Mouse (Mus musculus) inflammation-experienced regulatory T-cells, adult 6 months (primary cell): ENCODE results near the gene Plxna4. TPM values are rescaled to one million over a fixed set of nuclear protein-coding genes. Genes with fewer than 3 reads are reported as not detected.
"Not testable (repeated sequence)": the region's sequence is repeated elsewhere in the genome, so short reads cannot be mapped to it uniquely, and the experiment has no call there.

Experiments
- ATAC-seq: one replicate; pipeline ENCODE4 v1.8.0; 2017
- polyA plus RNA-seq, 3 experiments: library from polyadenylated mRNA; unstranded; fragments of 100-300 nt; shearing (Covaris generic); gene quantifications; one replicate each; pipeline ENCODE4 v1.2.1; 2017

Plxna4 gene
- polyA plus RNA-seq, 3 experiments from 2014 or later, result 0.09 TPM; not detected in 2

DNA sequence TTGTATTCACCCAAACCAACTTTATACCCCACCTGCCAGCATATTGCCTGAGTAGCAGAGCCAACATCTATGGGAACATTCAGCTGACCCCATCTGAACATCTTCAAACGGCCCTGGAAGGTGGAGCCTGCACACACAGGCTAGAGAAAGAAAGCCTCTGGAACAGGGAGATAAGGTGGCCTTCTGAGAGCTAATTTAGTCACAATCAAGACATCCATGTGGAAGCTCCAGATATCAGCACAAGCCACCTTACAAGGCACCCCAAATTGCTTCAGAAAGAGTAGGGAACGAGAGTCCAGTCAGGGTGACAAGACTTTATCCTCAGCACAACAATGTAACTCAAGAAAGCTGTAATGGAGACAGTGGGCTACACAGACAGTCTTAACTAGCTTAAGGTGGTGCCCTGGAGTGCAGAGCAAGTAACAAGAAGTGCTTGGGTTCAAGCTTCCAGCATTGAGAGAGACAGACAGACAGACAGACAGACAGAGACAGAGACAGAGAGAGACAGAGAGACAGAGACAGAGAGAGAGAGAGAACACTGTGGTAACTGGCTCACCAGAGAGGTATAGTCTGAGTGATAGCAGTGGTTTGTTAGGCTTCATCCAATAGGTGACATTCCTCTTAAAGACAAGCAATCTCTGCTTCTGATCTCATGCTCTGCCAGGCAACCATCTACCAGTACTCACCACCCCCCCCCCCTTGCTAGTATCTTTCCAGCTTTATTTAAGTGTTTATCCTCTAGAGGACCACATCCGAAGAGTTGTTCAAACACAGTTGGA is 53.8 kb downstream of the Plxna4 start:
- no peak for ATAC-seq

- no peak for ATAC-seq
Measured at GRCm38 (mm10) chr6:32528081-32528570, 59.9 kb downstream of the Plxna4 start.

GRCm38 (mm10) chr6:32527518-32527917 is 60.5 kb downstream of the Plxna4 start:
- no peak for ATAC-seq

DNA sequence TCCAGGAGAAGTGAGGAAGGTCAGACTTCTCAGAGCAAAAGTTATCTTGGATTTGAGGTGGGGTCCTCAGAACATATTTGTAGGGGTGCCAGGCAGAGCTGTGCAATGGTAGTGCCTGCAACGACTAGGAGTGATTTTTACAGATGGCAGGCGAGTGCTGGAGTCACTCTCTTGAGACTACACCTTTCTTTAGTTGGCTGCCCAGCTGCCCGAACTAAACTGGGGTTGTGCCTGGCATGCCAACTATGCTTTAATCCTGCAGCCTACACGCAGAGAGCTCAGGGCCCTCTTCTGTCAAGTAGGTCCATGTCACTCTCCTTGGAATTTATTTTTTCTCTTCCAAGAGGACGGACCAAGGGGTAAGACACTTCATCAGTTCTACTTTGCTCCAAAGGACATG is 61.2 kb downstream of the Plxna4 start:
- ATAC-seq, result no peak

GRCm38 (mm10) chr6:32520097-32520496 is 67.9 kb downstream of the Plxna4 start:
- no peak for ATAC-seq

GRCm38 (mm10) chr6:32518617-32519016 is 69.4 kb downstream of the Plxna4 start:
- ATAC-seq, result no peak

- no peak for ATAC-seq
Measured at GRCm38 (mm10) chr6:32514096-32514495, 73.9 kb downstream of the Plxna4 start.

- no peak for ATAC-seq
Measured at GRCm38 (mm10) chr6:32512010-32512409, 76.0 kb downstream of the Plxna4 start.

DNA sequence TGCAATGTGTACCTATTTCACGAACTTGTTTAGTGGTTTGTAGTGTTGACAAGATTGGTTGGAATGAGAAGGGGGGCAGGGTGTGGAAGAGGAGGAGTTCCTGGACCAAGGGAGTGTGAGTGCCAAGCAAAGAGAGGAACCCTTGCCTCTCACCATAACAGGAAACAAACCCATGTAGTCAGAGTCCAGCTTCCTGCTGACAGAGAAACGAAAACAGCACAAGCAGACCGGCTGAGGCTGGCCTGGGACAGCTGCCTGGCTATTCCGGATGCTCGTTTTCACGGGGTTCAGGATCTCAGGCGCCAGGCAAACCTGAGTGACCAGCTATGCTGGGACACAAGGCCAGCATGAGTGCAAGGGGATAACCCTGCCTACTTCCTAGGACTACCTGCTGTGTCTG is 77.1 kb downstream of the Plxna4 start:
- no peak for ATAC-seq

GRCm38 (mm10) chr6:32510491-32510890 is 77.5 kb downstream of the Plxna4 start:
- no peak for ATAC-seq

- ATAC-seq, result no peak
Measured at GRCm38 (mm10) chr6:32509046-32509445, 78.9 kb downstream of the Plxna4 start.

- no peak for ATAC-seq
Measured at GRCm38 (mm10) chr6:32504963-32505362, 83.0 kb downstream of the Plxna4 start.

DNA sequence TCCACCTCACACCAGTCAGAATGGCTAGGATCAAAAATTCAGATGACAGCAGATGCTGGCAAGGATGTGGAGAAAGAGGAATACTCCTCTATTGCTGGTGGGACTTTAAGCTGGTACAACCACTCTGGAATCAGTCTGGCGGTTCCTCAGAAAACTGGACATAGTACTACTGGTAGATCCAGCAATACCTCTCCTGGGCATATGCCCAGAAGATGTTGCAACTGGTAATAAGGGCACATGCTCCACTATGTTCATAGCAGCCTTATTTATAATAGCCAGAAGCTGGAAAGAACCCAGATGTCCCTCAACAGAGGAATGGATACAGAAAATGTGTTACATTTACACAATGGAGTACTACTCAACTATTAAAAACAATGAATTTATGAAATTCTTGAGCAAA is 86.8 kb downstream of the Plxna4 start:
- not testable (repeated sequence) for ATAC-seq

DNA sequence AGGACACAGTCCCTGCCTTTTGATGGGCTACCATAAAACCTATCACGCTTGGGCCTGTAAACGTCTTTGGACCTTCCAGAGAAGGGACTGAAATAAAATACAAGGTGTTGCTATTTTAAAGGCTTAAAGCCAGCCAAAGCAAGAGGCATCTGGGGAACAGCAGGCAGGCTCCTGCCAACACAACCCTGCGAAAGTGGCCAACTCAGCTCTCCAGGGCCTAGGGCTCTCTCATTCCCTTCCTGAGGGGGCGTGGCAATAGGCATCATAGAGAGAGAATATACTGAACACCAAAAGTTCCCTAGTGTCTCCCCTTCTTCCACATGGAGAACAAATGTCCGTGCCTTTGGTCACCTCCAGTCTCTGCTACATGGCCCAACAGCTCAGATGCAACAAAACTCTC is 89.9 kb downstream of the Plxna4 start:
- no peak for ATAC-seq

- ATAC-seq, result no peak
Measured at GRCm38 (mm10) chr6:32496109-32496508, 91.9 kb downstream of the Plxna4 start.

DNA sequence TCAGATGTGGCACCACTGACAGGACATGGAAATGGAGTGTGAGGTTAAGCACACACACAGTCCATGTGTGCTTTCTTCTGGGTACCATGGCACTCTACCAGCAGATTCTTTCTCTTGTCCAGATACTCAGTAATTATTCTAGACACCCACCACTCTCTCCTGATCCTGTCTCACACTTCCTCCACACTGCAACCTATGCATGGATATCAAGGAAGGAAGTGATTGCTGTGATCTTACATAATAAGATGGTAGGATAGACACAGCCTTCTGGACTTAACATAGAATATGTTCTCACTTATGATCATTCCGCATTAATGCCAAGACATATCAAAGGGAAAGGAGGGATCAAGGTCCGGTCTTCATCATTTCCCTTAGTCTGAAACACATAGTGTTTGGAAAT is 92.5 kb downstream of the Plxna4 start:
- no peak for ATAC-seq

DNA sequence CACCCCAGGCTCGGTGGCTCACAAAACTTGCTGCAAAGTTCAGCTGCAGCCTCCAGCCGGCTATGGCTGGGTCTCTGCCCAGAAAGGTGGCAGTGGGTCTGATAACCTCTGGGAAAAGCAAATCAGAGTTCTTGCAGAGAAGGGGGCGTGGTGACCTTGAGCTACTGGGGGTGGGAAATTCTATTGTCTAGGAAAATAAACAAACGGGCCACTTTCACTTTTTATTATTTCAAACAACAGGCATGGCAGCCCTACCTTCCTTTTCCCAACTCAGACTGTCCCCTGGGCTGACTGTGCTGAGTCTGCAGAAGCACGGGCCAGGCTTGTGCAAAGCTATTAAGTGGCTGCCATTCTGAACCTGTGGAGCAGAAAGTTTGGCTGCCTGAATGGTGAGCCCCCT is 94.4 kb downstream of the Plxna4 start:
- ATAC-seq, result no peak

DNA sequence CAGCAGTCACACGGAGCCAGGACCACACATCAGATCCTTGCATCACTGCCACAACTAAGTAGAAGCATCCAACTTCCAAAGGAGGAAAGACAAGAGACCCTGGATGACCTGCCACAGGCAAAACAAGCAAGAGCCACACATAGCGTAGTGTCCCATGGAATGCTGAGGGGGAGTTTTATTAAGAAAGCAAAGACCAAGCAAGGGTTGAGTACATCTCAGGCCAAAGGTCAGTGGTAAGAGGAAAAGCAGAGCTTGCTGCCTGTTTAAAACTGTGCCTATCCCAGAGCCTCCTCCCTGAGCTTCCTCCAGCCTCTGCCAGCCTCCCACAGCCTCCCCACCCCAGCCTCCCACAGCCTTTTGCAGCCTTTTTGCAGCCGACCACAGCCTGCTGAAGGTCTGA is 100.9 kb downstream of the Plxna4 start:
- no peak for ATAC-seq

DNA sequence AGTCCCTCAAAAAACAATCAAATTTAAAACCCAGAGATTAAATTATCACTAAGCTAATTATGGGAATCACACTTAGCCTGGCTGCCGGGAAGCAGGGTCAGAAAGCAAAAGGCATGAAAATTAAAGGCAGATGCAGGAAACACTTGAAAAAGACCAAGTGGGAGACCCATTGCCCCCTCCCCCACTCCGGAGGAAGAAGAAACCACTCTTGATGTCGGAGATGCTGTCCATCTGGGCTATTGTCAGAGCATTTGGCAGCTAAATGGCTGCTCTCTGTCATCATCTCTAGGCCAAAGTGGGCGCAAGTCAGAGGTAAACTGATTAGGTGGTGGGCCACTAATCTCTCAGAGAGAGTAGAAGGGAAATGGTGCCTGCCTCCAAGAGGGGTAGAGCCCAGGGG is 105.5 kb downstream of the Plxna4 start:
- no peak for ATAC-seq

- no peak for ATAC-seq
Measured at GRCm38 (mm10) chr6:32480741-32481140, 107.3 kb downstream of the Plxna4 start.

- ATAC-seq, result no peak
Measured at GRCm38 (mm10) chr6:32479765-32480164, 108.2 kb downstream of the Plxna4 start.

GRCm38 (mm10) chr6:32479193-32479758 is 108.7 kb downstream of the Plxna4 start:
- no peak for ATAC-seq

- no peak for ATAC-seq
Measured at GRCm38 (mm10) chr6:32475958-32476357, 112.0 kb downstream of the Plxna4 start.

DNA sequence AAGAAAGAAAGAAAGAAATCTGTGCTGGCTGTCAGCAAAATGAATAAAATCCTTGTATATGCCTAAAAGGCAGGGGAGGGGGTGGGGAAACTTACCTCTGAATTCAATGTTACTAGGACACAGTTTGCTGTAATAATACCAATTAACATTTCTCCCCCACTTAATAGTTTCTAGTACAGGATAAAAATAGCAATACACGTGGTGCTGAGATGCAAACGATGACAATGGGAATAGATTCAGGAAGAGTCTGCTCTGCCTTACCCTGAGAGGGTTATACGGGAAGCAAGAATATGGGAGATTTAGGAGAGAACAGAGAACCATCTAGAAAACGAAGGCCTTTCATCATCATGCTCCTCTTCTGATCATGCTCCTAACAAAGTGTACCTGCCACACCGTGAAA is 115.9 kb downstream of the Plxna4 start:
- no peak for ATAC-seq
